Mouse (Mus musculus): Measurements from ENCODE around the gene Mad2l2. TPM values are rescaled to one million over a fixed set of nuclear protein-coding genes. Genes with fewer than 3 reads are reported as not detected.

The Mad2l2 gene
- polyA plus RNA-seq, 1 experiment from 2014 or later = 52.7 TPM

GRCm38 (mm10) chr4:148128241-148128640 is 1.9 kb upstream of the Mad2l2 start:
- no peak overlapping the region for H3K27ac ChIP-seq (replicated peaks)
- ATAC-seq (ENCODE audit: insufficient number of reproducible peaks, low FRiP score, low TSS enrichment, low read depth) = no peak
- peaks cover 16% of the 10 kb centered on the region for H3K4me1 ChIP-seq
- WGBS = 57% methylated on average over 1 of the region's 1 CpGs
- H3K36me3 ChIP-seq = no peaks in the 10 kb centered on the region
- no peaks in the 10 kb centered on the region for H3K9me3 ChIP-seq (replicated peaks)
- no peak overlapping the region for H3K9ac ChIP-seq
- no peak overlapping the region for H3K4me3 ChIP-seq (replicated peaks)
- H3K4me2 ChIP-seq (replicated peaks) = no peak overlapping the region
- H3K27me3 ChIP-seq = peaks cover 23% of the 10 kb centered on the region

DNA sequence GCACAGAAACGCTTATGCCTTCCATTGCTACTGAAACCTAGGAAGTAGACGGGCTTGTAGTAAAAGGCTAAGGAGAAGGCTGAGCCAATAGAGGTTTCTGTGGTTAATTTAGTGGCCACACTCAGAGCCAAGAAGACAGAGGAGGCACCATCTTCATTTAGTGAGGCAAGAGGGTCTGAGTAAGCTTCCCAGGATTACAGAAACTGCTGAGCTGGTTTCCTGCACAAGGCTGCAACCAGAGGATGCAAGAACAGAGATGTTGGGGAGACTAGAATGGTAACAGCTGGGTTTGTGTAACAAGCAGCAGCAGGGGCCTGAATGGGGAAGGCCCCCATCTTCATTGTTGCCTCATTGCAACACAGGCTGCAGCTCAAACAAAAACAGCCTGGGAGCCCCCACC is 1.5 kb upstream of the Mad2l2 start:
- 71% methylated on average over 2 of the region's 2 CpGs for WGBS
- Histone ChIP-seq H3K9me3 (replicated peaks) (no peaks in the 10 kb centered on the region), H3K4me2 (replicated peaks) (no peak overlapping the region), H3K36me3 (no peaks in the 10 kb centered on the region), H3K27ac (replicated peaks) (no peak overlapping the region), H3K4me1 (peaks cover 16% of the 10 kb centered on the region), H3K4me3 (replicated peaks) (no peak overlapping the region), H3K27me3 (peaks cover 23% of the 10 kb centered on the region), H3K9ac (no peak overlapping the region)
- ATAC-seq (ENCODE audit: insufficient number of reproducible peaks, low FRiP score, low TSS enrichment, low read depth) = no peak

DNA sequence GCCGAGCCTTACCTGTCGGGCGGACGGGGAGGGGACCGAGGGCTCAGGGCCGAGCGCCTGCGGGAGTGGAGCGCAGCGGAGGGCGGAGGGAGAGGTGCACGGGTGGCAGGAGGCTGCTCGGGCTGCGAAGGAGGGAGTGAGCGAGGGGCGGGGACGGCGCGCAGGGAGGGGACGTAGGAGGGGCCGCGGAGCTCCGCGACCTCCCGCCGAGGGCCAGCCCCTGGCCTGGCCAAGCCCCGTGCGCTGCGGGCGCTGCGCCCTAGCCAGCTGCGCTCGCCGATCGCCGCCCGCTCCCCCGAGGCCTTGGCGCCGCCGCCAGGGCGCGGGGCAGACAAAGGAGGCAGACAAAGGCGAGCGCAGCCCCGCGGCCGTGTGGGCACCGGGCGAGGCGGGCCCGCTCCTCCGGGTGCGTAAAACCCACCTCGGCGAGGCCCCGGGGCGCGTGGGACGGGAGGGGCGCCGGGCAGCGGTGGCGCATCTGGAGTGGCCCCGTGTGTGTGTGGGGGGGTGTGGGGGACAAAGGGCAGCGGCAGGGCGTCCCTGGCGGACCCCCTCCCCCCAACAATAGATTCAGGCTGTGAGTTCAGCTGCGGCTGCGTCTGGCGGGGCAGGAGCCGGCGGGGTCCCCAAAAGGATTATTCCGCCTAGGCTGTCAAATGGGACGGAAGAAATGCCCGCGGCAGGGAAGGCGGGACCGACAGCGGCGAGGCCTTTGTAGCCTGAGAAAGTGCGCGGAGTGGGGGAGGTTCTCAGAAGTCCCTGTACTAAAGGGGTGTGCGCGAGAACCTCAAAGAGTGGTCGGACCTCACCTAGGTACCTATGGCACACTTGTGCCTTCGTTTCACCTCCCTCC is 603 bp downstream of the Mad2l2 start, which contains the start of gene Draxin:
Draxin (minus strand) TSS at position 138 of the 853 bp plus-strand sequence.
- no peaks in the 10 kb centered on the region for H3K36me3 ChIP-seq
- under 1% methylated on average over 76 of the region's 87 CpGs for WGBS
- peaks cover 23% of the 10 kb centered on the region for H3K27me3 ChIP-seq
- peaks cover 16% of the 10 kb centered on the region for H3K4me1 ChIP-seq
- no peaks in the 10 kb centered on the region for H3K9me3 ChIP-seq (replicated peaks)
- H3K4me2 ChIP-seq (replicated peaks) = peak within 1 kb of the TSS; percentile 98
- H3K9ac ChIP-seq = peak within 1 kb of the TSS; percentile 57
- H3K27ac ChIP-seq (replicated peaks) = 0 out of 2 replicates have a peak within 1 kb of the TSS, but pooled peaks have one; percentile 17
- peak; percentile 90 for ATAC-seq (ENCODE audit: insufficient number of reproducible peaks, low FRiP score, low TSS enrichment, low read depth)
- peak within 1 kb of the TSS; percentile 68 for H3K4me3 ChIP-seq (replicated peaks)

DNA sequence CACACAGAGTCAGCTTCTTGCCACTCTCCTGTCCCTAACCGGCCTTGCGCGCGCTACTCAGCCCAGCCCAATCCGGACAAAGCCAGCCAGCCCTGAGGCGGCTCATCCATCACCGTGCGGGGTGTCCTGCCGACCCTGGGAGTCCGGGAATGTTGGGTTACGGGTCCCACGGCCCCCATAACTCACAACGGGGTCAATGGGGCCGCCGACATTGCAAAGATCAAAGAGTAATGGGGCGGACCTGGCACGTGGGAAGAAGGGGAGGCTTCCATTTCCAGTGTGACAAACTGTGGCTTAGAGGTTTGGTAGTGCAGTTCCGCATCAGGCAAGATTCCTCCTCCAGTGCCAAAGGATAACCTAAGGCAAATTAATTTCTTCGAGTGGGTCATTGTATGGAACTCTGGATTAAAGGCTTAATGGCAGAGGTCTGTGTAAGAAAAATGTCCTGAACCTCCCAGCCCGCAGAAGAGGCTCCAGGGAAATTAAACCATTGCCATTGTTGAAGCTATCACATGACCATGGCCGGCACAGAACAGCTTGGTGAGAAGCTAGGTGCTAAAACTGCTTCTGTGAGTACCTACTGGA is 1.4 kb downstream of the Mad2l2 start:
- Histone ChIP-seq H3K9me3 (replicated peaks) (no peaks in the 10 kb centered on the region), H3K4me2 (replicated peaks) (peak overlapping the region; percentile 98), H3K27me3 (peaks cover 23% of the 10 kb centered on the region), H3K36me3 (no peaks in the 10 kb centered on the region), H3K4me1 (peaks cover 16% of the 10 kb centered on the region), H3K9ac (no peak overlapping the region; the same call in 1 of the 2 replicates), H3K27ac (replicated peaks) (no peak overlapping the region), H3K4me3 (replicated peaks) (peak overlapping the region; percentile 68)
- WGBS = 3% methylated on average over 21 of the region's 21 CpGs
- ATAC-seq (ENCODE audit: insufficient number of reproducible peaks, low FRiP score, low TSS enrichment, low read depth) = no peak

- Histone ChIP-seq H3K4me2 (replicated peaks) (no peak overlapping the region), H3K9ac (no peak overlapping the region), H3K27me3 (peaks cover 9% of the 10 kb centered on the region), H3K4me3 (replicated peaks) (no peak overlapping the region), H3K27ac (replicated peaks) (no peak overlapping the region), H3K9me3 (replicated peaks) (no peaks in the 10 kb centered on the region), H3K36me3 (no peaks in the 10 kb centered on the region), H3K4me1 (peaks cover 14% of the 10 kb centered on the region)
- no peak for ATAC-seq (ENCODE audit: insufficient number of reproducible peaks, low FRiP score, low TSS enrichment, low read depth)
- WGBS = 84% methylated on average over 8 of the region's 8 CpGs
These were observed 4.8 kb downstream of the Mad2l2 start for GRCm38 (mm10) chr4:148134988-148135387.

DNA sequence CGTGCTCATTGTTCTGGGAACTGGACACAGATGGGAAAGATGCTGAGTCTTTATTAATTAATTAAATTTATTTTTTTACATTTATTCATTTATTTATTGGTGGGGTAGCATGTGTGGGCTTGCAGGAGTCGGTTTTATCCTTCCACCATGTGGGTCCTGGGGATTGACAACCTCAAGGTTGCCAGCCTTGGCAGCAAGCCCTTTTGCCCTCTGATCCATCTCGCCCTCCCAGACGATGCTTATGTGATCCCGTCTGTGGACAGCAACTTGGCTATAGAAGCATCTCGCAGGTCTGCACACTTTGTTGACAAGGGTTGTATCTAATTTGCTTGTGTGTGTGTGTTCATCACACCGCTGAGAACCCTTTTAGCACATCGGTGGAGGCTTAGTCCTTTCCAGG is 7.3 kb downstream of the Mad2l2 start:
- no peaks in the 10 kb centered on the region for H3K27me3 ChIP-seq
- no peak overlapping the region for H3K27ac ChIP-seq (replicated peaks)
- H3K36me3 ChIP-seq = no peaks in the 10 kb centered on the region
- no peak overlapping the region for H3K4me3 ChIP-seq (replicated peaks)
- H3K4me2 ChIP-seq (replicated peaks) = no peak overlapping the region
- no peak overlapping the region for H3K9ac ChIP-seq
- H3K4me1 ChIP-seq = peaks cover 6% of the 10 kb centered on the region; the same call in 1 of the 2 replicates
- H3K9me3 ChIP-seq (replicated peaks) = no peaks in the 10 kb centered on the region
- 63% methylated on average over 8 of the region's 8 CpGs for WGBS
- no peak for ATAC-seq (ENCODE audit: insufficient number of reproducible peaks, low FRiP score, low TSS enrichment, low read depth)

GRCm38 (mm10) chr4:148139767-148140097 is 9.5 kb downstream of the Mad2l2 start:
- Histone ChIP-seq H3K27me3 (no peaks in the 10 kb centered on the region), H3K9me3 (replicated peaks) (no peaks in the 10 kb centered on the region), H3K4me2 (replicated peaks) (peak overlapping the region; percentile 88), H3K4me1 (peaks cover 6% of the 10 kb centered on the region; the same call in 1 of the 2 replicates), H3K36me3 (no peaks in the 10 kb centered on the region), H3K27ac (replicated peaks) (peak overlapping the region; percentile 91; the same call in 1 of the 2 replicates), H3K9ac (peak overlapping the region; percentile 47; the same call in 1 of the 2 replicates), H3K4me3 (replicated peaks) (peak overlapping the region; percentile 78)
- ATAC-seq (ENCODE audit: insufficient number of reproducible peaks, low FRiP score, low TSS enrichment, low read depth) = no peak
- WGBS = 0% methylated on average over 12 of the region's 12 CpGs

- Histone ChIP-seq H3K36me3 (peaks cover 2% of the 10 kb centered on the region; the same call in 1 of the 2 replicates), H3K27me3 (no peaks in the 10 kb centered on the region), H3K4me2 (replicated peaks) (peak overlapping the region; percentile 88), H3K9me3 (replicated peaks) (no peaks in the 10 kb centered on the region), H3K9ac (peak overlapping the region; percentile 51), H3K4me3 (replicated peaks) (peak overlapping the region; percentile 78), H3K4me1 (peaks cover 6% of the 10 kb centered on the region; the same call in 1 of the 2 replicates), H3K27ac (replicated peaks) (peak overlapping the region; percentile 91)
- under 1% methylated on average over 65 of the region's 65 CpGs for WGBS
- ATAC-seq (ENCODE audit: insufficient number of reproducible peaks, low FRiP score, low TSS enrichment, low read depth) = peak; percentile 91
These were observed 10.2 kb downstream of the Mad2l2 start for GRCm38 (mm10) chr4:148140098-148141011.

DNA sequence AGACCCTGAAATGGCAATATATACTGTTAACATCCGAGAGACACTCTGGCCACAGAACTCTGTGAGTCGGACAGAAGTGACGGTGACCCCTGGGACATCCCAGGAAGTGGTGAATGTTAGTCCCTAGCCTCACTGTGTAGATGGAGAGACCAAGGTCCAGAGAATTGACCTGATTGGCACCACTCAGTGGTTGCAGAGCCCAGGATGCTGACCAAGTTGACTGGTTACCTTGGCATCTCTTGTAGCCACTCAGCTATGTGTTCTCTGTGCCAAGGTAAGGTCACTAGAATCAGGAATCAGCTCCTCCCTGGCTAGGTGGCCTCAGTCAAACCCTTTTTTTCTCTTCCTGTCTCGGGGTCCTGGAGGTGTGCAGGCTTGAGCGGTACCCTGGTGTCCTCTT is 13.5 kb downstream of the Mad2l2 start:
- no peak overlapping the region for H3K4me3 ChIP-seq (replicated peaks)
- no peaks in the 10 kb centered on the region for H3K27me3 ChIP-seq
- no peaks in the 10 kb centered on the region for H3K9me3 ChIP-seq (replicated peaks)
- no peak overlapping the region for H3K27ac ChIP-seq (replicated peaks)
- H3K4me2 ChIP-seq (replicated peaks) = no peak overlapping the region
- H3K36me3 ChIP-seq = peaks cover 10% of the 10 kb centered on the region
- H3K9ac ChIP-seq = no peak overlapping the region
- WGBS = 92% methylated on average over 5 of the region's 5 CpGs
- peaks cover 6% of the 10 kb centered on the region; the same call in 1 of the 2 replicates for H3K4me1 ChIP-seq
- no peak for ATAC-seq (ENCODE audit: insufficient number of reproducible peaks, low FRiP score, low TSS enrichment, low read depth)

DNA sequence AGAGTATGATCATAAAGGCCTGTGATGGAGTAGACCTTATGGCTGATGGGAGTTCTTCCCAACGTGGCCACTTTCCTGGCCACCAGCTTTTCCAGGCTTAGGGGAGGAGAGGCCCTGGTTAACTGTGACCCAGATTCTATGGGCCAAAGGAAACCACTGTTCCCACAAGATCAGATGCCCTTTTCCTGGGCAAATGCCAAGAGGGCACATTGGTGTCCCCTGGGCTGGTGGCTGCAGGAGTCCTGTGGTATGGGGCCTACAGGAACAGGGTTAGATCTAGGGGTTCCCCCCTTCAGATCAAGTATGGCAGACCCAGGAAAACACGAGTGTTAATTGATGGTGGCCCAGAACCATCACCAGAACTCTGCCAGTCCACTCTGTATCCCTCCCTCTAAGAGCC is 17.5 kb downstream of the Mad2l2 start:
- Histone ChIP-seq H3K4me1 (peaks cover 5% of the 10 kb centered on the region; the same call in 1 of the 2 replicates), H3K4me2 (replicated peaks) (no peak overlapping the region), H3K4me3 (replicated peaks) (no peak overlapping the region), H3K27me3 (no peaks in the 10 kb centered on the region), H3K9ac (no peak overlapping the region), H3K9me3 (replicated peaks) (no peaks in the 10 kb centered on the region), H3K36me3 (peaks cover 10% of the 10 kb centered on the region), H3K27ac (replicated peaks) (no peak overlapping the region)
- 88% methylated on average over 2 of the region's 2 CpGs for WGBS
- no peak for ATAC-seq (ENCODE audit: insufficient number of reproducible peaks, low FRiP score, low TSS enrichment, low read depth)

DNA sequence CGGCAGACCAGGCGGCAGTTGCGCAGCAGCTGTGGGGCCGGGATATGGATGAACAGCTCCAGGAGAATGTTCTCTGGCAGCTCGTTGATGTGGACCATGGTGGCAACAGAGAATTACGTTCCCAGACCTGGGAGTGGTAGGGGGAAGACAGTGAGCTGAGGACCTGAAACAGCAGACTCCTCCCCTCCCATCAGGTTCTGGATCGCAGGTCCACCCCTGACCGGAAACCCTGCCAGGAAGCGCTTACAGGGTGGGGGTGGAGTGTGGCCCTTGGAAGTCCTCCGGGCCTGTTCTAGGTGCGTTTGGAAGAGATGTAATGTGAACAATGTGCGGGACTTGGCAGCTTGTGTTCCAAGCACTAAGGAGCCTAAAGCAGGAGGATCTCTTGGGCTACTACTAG is 19.4 kb downstream of the Mad2l2 start:
- Histone ChIP-seq H3K4me2 (replicated peaks) (no peak overlapping the region), H3K4me1 (peaks cover 5% of the 10 kb centered on the region; the same call in 1 of the 2 replicates), H3K9me3 (replicated peaks) (no peaks in the 10 kb centered on the region), H3K27ac (replicated peaks) (no peak overlapping the region), H3K27me3 (no peaks in the 10 kb centered on the region), H3K4me3 (replicated peaks) (no peak overlapping the region), H3K9ac (no peak overlapping the region), H3K36me3 (peaks cover 10% of the 10 kb centered on the region)
- ATAC-seq (ENCODE audit: insufficient number of reproducible peaks, low FRiP score, low TSS enrichment, low read depth) = no peak
- WGBS = 62% methylated on average over 12 of the region's 12 CpGs

Data from embryonic facial prominence, embryonic 15.5 days (tissue).